Mouse (Mus musculus): ENCODE measurements around the gene Nmrk1.

DNA sequence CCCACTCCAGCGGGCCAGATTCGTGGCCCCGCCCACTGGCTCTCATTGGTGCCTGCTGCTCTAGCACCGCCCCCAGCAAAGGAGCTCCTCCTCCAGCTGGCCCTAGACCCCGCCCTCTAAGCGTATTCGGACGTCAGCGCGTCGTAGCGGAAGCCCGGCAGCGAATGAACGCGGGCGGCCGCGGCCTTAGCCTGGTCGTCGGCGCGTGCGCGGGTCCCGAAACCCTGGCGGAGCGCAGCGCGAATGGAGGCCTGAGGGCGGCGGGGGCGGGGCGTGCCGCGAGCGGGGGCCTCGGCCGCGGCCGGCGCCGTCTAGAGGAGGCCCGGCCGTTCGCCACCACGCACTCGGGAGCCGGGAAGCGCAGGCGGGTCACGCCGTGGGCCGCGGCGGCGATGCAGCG lies 38.9 kb downstream of the Nmrk1 start, which contains the start of gene Carnmt1:
- no peak for TF ChIP-seq POLR2A (IDR thresholded peaks at IDR 0.05; ENCODE audit: borderline replicate concordance, control insufficient read depth, low read depth, low read length)
- TF ChIP-seq CTCF (IDR thresholded peaks at IDR 0.05; ENCODE audit: control insufficient read depth, insufficient read depth, low read length), result no peak
